Mouse (Mus musculus): ENCODE data around the gene Zdhhc14. TPM values are rescaled to one million over a fixed set of nuclear protein-coding genes. Genes with fewer than 3 reads are reported as not detected.
A peak's percentile ranks its signal among the peaks of the same experiment; 100 is the strongest.

Gene Zdhhc14
- polyA plus RNA-seq (2016; fragmentation: Nextera tagmentation; extraction: Ambion mirVana), result 3.2 and 3.4 TPM in 2 replicates

- H3K4me2 ChIP-seq, result peak within 1 kb of the TSS; percentile 85
- H3K9me3 ChIP-seq, result no peaks in the 10 kb centered on the region
- no peaks in the 10 kb centered on the region for H3K36me3 ChIP-seq (replicated peaks)
- peaks cover 43% of the 10 kb centered on the region for H3K27me3 ChIP-seq
- ATAC-seq (ENCODE audit: low FRiP score), result peak; percentile 93
- peak within 1 kb of the TSS; percentile 73 for H3K4me3 ChIP-seq (replicated peaks)
- H3K9ac ChIP-seq, result peak within 1 kb of the TSS; percentile 77
- WGBS, result under 1% methylated on average over 70 of the region's 70 CpGs
- peak within 1 kb of the TSS; percentile 96 for H3K27ac ChIP-seq
- peaks cover 16% of the 10 kb centered on the region for H3K4me1 ChIP-seq
Observed at GRCm38 (mm10) chr17:5491801-5492745, at the start of gene Zdhhc14. Zdhhc14 (plus strand) TSS chr17:5492557.

- 81% methylated on average over 3 of the region's 3 CpGs for WGBS
Observed at GRCm38 (mm10) chr17:5443260-5443659, 49.1 kb upstream of the Zdhhc14 start.

DNA sequence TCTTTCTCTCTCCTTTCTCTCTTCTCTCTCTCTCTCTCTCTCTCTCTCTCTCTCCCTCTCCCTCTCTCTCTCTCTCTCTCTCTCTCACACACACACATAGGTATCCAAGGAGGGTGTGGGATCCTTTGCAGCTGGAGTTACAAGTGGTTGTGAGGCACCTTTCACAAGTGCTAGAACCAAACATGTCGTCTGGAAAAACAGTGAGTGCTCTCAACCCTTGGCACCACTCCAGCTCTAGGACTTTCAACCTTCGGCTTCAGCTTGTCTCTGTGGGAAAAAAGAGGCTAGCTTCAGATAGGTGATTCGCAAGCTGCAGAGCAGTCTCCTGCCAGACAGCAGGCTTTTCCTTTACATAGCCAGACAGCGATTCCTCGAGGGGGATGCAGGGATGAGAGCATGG, 48.6 kb upstream of the Zdhhc14 start:
- WGBS, result 68% methylated on average over 5 of the region's 5 CpGs
- Histone ChIP-seq H3K27me3 (peaks cover 9% of the 10 kb centered on the region; the same call in 1 of the 2 replicates), H3K4me3 (replicated peaks) (no peak overlapping the region), H3K27ac (no peak overlapping the region), H3K9ac (no peak overlapping the region), H3K9me3 (no peaks in the 10 kb centered on the region), H3K4me1 (peaks cover 11% of the 10 kb centered on the region), H3K36me3 (replicated peaks) (no peaks in the 10 kb centered on the region), H3K4me2 (no peak overlapping the region)
- no peak for ATAC-seq (ENCODE audit: low FRiP score)

More at GRCm38 (mm10) chr17:5443260-5443659, 49.1 kb upstream of the Zdhhc14 start:
- Histone ChIP-seq H3K4me3 (replicated peaks) (no peak overlapping the region), H3K4me1 (peaks cover 13% of the 10 kb centered on the region), H3K27ac (no peak overlapping the region), H3K9ac (no peak overlapping the region), H3K9me3 (no peaks in the 10 kb centered on the region), H3K4me2 (no peak overlapping the region), H3K36me3 (replicated peaks) (no peaks in the 10 kb centered on the region), H3K27me3 (peaks cover 7% of the 10 kb centered on the region; the same call in 1 of the 2 replicates)
- ATAC-seq (ENCODE audit: low FRiP score), result no peak

DNA sequence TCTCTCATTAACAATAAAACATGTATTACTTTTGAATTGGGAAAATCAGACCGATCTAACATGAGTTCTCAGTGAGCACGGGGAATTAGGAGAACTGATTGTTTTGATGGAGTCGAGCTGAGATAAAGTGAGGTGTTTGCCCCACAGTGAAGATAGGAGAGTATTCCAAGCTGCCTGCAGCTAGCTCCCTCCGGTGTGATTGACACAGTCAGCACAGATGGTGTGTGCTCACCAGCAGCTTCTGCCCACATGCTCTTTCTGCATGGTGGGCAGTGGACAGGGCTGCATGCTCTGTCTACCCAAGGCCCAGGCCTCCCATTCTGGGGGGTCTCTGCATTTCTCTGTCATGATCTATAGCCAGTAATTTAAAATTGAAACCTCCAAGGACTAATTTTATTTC, 38.7 kb upstream of the Zdhhc14 start:
- H3K4me2 ChIP-seq, result no peak overlapping the region
- no peak overlapping the region for H3K9ac ChIP-seq
- peaks cover 13% of the 10 kb centered on the region; the same call in 1 of the 2 replicates for H3K27me3 ChIP-seq
- no peak overlapping the region for H3K4me3 ChIP-seq (replicated peaks)
- WGBS, result 83% methylated on average over 4 of the region's 4 CpGs
- H3K9me3 ChIP-seq, result no peaks in the 10 kb centered on the region
- no peak for ATAC-seq (ENCODE audit: low FRiP score)
- H3K4me1 ChIP-seq, result no peaks in the 10 kb centered on the region
- no peak overlapping the region for H3K27ac ChIP-seq
- H3K36me3 ChIP-seq (replicated peaks), result no peaks in the 10 kb centered on the region

GRCm38 (mm10) chr17:5463912-5464311, 28.4 kb upstream of the Zdhhc14 start:
- no peaks in the 10 kb centered on the region for H3K4me1 ChIP-seq
- no peak overlapping the region for H3K9ac ChIP-seq
- no peaks in the 10 kb centered on the region for H3K9me3 ChIP-seq
- no peak for ATAC-seq (ENCODE audit: low FRiP score)
- H3K36me3 ChIP-seq (replicated peaks), result no peaks in the 10 kb centered on the region
- H3K27me3 ChIP-seq, result no peaks in the 10 kb centered on the region
- WGBS, result 65% methylated on average over 2 of the region's 2 CpGs
- H3K4me2 ChIP-seq, result no peak overlapping the region
- H3K4me3 ChIP-seq (replicated peaks), result no peak overlapping the region
- no peak overlapping the region for H3K27ac ChIP-seq

DNA sequence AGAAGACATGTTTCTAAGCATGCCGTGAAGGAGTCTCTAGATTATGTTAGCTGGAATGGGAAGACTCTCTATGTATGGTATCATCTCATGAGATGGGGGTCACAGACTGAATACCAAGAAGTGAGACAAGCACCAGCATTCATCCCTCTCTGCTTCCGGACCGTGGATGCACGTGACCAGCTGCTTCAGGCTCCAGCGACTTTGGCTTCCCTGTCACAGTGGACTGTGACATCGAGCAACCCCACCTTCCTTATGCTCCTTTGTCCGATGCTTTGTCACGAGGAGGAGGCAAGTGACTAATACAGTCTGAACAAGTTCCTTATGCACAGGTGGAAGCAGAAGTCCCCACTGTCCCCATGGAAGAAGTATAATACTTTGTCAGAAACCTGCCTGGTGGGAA, 25.6 kb upstream of the Zdhhc14 start:
- H3K9ac ChIP-seq, result no peak overlapping the region
- no peaks in the 10 kb centered on the region for H3K27me3 ChIP-seq
- no peaks in the 10 kb centered on the region for H3K36me3 ChIP-seq (replicated peaks)
- H3K27ac ChIP-seq, result no peak overlapping the region
- 83% methylated on average over 8 of the region's 8 CpGs for WGBS
- no peaks in the 10 kb centered on the region for H3K4me1 ChIP-seq
- no peak for ATAC-seq (ENCODE audit: low FRiP score)
- no peak overlapping the region for H3K4me2 ChIP-seq
- no peak overlapping the region for H3K4me3 ChIP-seq (replicated peaks)
- H3K9me3 ChIP-seq, result no peaks in the 10 kb centered on the region

- Histone ChIP-seq H3K36me3 (replicated peaks) (no peaks in the 10 kb centered on the region), H3K27ac (no peak overlapping the region), H3K4me1 (no peaks in the 10 kb centered on the region), H3K4me2 (no peak overlapping the region), H3K4me3 (replicated peaks) (no peak overlapping the region), H3K27me3 (0 out of 2 replicates have a peak, but pooled peaks cover under 1% of the 10 kb centered on the region), H3K9me3 (no peaks in the 10 kb centered on the region), H3K9ac (no peak overlapping the region)
- no peak for ATAC-seq (ENCODE audit: low FRiP score)
- WGBS, result 54% methylated on average over 4 of the region's 4 CpGs
Observed at GRCm38 (mm10) chr17:5467177-5467576, 25.2 kb upstream of the Zdhhc14 start.

DNA sequence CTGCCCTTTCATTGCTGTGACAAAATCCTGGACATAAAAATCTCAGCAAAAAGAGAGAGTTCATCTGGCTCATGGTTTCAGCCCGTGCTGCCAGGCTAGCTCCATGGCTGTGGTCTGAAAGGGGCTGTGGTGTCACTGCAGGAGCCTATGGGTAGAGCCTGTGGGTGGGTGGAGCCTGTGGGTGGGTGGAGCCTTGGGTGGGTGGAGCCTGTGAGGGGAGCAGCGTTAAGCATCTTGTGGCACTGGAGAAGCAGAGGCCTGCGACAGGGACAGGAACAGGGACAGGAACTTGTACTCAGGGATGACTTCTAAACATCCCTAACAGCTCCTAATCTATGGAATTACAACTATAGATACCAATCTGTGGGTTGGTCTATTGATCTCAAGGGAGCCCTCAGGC, 20.1 kb upstream of the Zdhhc14 start:
- Histone ChIP-seq H3K4me1 (no peaks in the 10 kb centered on the region), H3K36me3 (replicated peaks) (no peaks in the 10 kb centered on the region), H3K9me3 (no peaks in the 10 kb centered on the region), H3K9ac (no peak overlapping the region), H3K27me3 (0 out of 2 replicates have a peak, but pooled peaks cover 3% of the 10 kb centered on the region), H3K4me2 (no peak overlapping the region), H3K27ac (no peak overlapping the region), H3K4me3 (replicated peaks) (no peak overlapping the region)
- WGBS, result 47% methylated on average over 3 of the region's 3 CpGs
- ATAC-seq (ENCODE audit: low FRiP score), result no peak

- H3K9me3 ChIP-seq, result no peaks in the 10 kb centered on the region
- WGBS, result 62% methylated on average over 14 of the region's 14 CpGs
- ATAC-seq (ENCODE audit: low FRiP score), result no peak
Observed at GRCm38 (mm10) chr17:5475960-5476725, 16.2 kb upstream of the Zdhhc14 start.

GRCm38 (mm10) chr17:5483456-5483855, 8.9 kb upstream of the Zdhhc14 start:
- Histone ChIP-seq H3K9ac (no peak overlapping the region), H3K27ac (no peak overlapping the region)

More at GRCm38 (mm10) chr17:5475960-5476725, 16.2 kb upstream of the Zdhhc14 start:
- H3K9ac ChIP-seq, result no peak overlapping the region
- 0 out of 2 replicates have a peak, but pooled peaks cover 3% of the 10 kb centered on the region for H3K27me3 ChIP-seq
- no peak overlapping the region for H3K27ac ChIP-seq
- no peak overlapping the region for H3K4me3 ChIP-seq (replicated peaks)
- H3K4me2 ChIP-seq, result no peak overlapping the region
- no peaks in the 10 kb centered on the region for H3K36me3 ChIP-seq (replicated peaks)
- H3K4me1 ChIP-seq, result no peaks in the 10 kb centered on the region

GRCm38 (mm10) chr17:5484663-5485062, 7.7 kb upstream of the Zdhhc14 start:
- H3K27ac ChIP-seq, result no peak overlapping the region
- H3K4me3 ChIP-seq (replicated peaks), result no peak overlapping the region
- H3K9ac ChIP-seq, result no peak overlapping the region
- no peak for ATAC-seq (ENCODE audit: low FRiP score)
- WGBS, result 97% methylated on average over 1 of the region's 1 CpGs
- H3K36me3 ChIP-seq (replicated peaks), result no peaks in the 10 kb centered on the region
- no peak overlapping the region for H3K4me2 ChIP-seq
- no peaks in the 10 kb centered on the region for H3K4me1 ChIP-seq
- peaks cover 15% of the 10 kb centered on the region; the same call in 1 of the 2 replicates for H3K27me3 ChIP-seq
- H3K9me3 ChIP-seq, result no peaks in the 10 kb centered on the region

More at GRCm38 (mm10) chr17:5483456-5483855, 8.9 kb upstream of the Zdhhc14 start:
- Histone ChIP-seq H3K4me2 (no peak overlapping the region), H3K4me1 (no peaks in the 10 kb centered on the region), H3K36me3 (replicated peaks) (no peaks in the 10 kb centered on the region), H3K9me3 (no peaks in the 10 kb centered on the region), H3K4me3 (replicated peaks) (no peak overlapping the region), H3K27me3 (peaks cover 5% of the 10 kb centered on the region; the same call in 1 of the 2 replicates)
- no peak for ATAC-seq (ENCODE audit: low FRiP score)
- 78% methylated on average over 4 of the region's 4 CpGs for WGBS

- no peaks in the 10 kb centered on the region for H3K9me3 ChIP-seq
- H3K27me3 ChIP-seq, result peaks cover 21% of the 10 kb centered on the region
- H3K4me3 ChIP-seq (replicated peaks), result no peak overlapping the region
- H3K36me3 ChIP-seq (replicated peaks), result no peaks in the 10 kb centered on the region
- H3K9ac ChIP-seq, result no peak overlapping the region
- H3K27ac ChIP-seq, result no peak overlapping the region
- peaks cover 3% of the 10 kb centered on the region; the same call in 1 of the 2 replicates for H3K4me1 ChIP-seq
- WGBS, result 76% methylated on average over 9 of the region's 9 CpGs
- ATAC-seq (ENCODE audit: low FRiP score), result no peak
- H3K4me2 ChIP-seq, result no peak overlapping the region
Observed at GRCm38 (mm10) chr17:5488156-5488555, 4.2 kb upstream of the Zdhhc14 start.

Data from forebrain, embryonic 12.5 days (tissue).